8 mouse cellular contexts compared by ENCODE assay signal in the genomic region with DNA sequence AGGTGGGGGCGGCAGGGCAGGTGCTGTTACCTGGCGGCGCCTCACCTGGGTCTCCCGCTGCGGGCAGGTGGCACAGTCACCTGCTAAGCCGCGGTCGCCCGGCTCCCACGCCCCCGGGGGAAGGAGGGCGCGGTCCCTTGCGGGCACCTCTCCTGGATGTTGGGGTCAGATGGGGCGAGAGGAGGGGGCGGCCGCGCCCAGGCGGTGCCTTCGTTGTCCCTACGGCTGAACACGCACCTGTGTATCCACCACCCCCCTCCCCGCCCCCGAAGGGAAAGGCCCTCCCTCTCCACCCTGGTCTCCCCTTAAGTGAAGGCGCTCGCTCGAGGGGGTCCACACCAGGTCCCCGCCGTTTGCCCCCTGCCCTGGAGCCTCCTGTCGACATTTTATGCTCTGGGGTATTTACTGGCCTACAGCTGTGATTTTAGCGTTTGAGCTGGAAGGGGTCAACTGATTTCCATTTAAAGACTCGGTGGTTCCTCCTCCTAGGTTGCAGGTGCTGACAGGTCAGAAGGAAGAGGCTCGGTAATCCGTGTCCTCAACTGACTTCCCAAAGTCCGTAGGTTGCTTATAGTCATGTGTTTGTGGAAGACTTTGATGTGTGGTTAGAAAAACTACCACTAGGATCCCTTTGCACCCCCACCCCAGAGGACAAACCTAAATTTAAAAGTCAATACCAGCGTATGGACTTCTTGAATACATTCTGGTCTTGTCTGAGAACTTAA. TPM values are rescaled to one million over a fixed set of nuclear protein-coding genes. Genes with fewer than 3 reads are reported as not detected.
DNase-seq lines count a peak whose midpoint lies in the region; ATAC-seq lines count a peak whose summit lies in the region.

No protein-coding gene starts in this region.

- DNase-seq in kidney, adult 18-20 months, result peak; percentile 50
- DNase-seq in kidney, postnatal 10 days, result no peak
- DNase-seq in ES-CJ7 (ENCODE audit: low read depth, low spot score), result peak; percentile 19
- peak; percentile 69 for DNase-seq in kidney, adult 9 months
- no peak for DNase-seq in spleen, postnatal 4 days (ENCODE audit: low spot score in 2 of 2)

- peaks cover 18% of the 10 kb centered on the region for H3K4me1 ChIP-seq in embryonic facial prominence, embryonic 13.5 days
- H3K4me1 ChIP-seq in midbrain, embryonic 15.5 days, result peaks cover 15% of the 10 kb centered on the region

- H3K4me2 ChIP-seq in embryonic facial prominence, embryonic 13.5 days, result peak overlapping the region; percentile 99
- peak overlapping the region; percentile 70 for H3K4me2 ChIP-seq in midbrain, embryonic 15.5 days

- ATAC-seq in embryonic facial prominence, embryonic 13.5 days (ENCODE audit: insufficient number of reproducible peaks, insufficient read depth, low FRiP score, low TSS enrichment, low read depth), result peak; percentile 34; the same call in 1 of the 2 replicates
- peak; percentile 70 for ATAC-seq in midbrain, embryonic 15.5 days (replicated peaks)
- no peak for ATAC-seq in frontal cortex, adult (ENCODE audit: low TSS enrichment)

- WGBS in embryonic facial prominence, embryonic 13.5 days, result 2% methylated on average over 36 of the region's 36 CpGs
- WGBS in midbrain, embryonic 15.5 days, result 3% methylated on average over 23 of the region's 36 CpGs

- no peaks in the 10 kb centered on the region for H3K27me3 ChIP-seq in embryonic facial prominence, embryonic 13.5 days
- H3K27me3 ChIP-seq in midbrain, embryonic 15.5 days (replicated peaks), result 0 out of 2 replicates have a peak, but pooled peaks cover 5% of the 10 kb centered on the region

- H3K9ac ChIP-seq in embryonic facial prominence, embryonic 13.5 days, result peak overlapping the region; percentile 89
- H3K9ac ChIP-seq in midbrain, embryonic 15.5 days, result peak overlapping the region; percentile 99

- no peaks in the 10 kb centered on the region; the same call in 1 of the 2 replicates for H3K36me3 ChIP-seq in embryonic facial prominence, embryonic 13.5 days
- no peaks in the 10 kb centered on the region for H3K36me3 ChIP-seq in midbrain, embryonic 15.5 days (replicated peaks)

- peak overlapping the region; percentile 81; the same call in 1 of the 2 replicates for H3K27ac ChIP-seq in embryonic facial prominence, embryonic 13.5 days
- peak overlapping the region; percentile 91 for H3K27ac ChIP-seq in midbrain, embryonic 15.5 days

- H3K4me3 ChIP-seq in embryonic facial prominence, embryonic 13.5 days, result peak overlapping the region; percentile 80
- peak overlapping the region; percentile 98 for H3K4me3 ChIP-seq in midbrain, embryonic 15.5 days

- no peaks in the 10 kb centered on the region for H3K9me3 ChIP-seq in embryonic facial prominence, embryonic 13.5 days
- no peaks in the 10 kb centered on the region; the same call in 1 of the 2 replicates for H3K9me3 ChIP-seq in midbrain, embryonic 15.5 days

RNA-seq across cellular contexts. Expression of a gene that starts 0.5 kb away (rescaled TPM):
- polyA plus RNA-seq in embryonic facial prominence, embryonic 13.5 days (2015; fragmentation: Nextera tagmentation; extraction: Ambion mirVana), result 6.1 and 7.6 TPM in 2 replicates
- 17.7 and 18.0 TPM in 2 replicates for polyA plus RNA-seq in midbrain, embryonic 15.5 days (2015; fragmentation: Nextera tagmentation; extraction: Ambion mirVana)

Comparison
In these comparisons a context has a peak if more than half of its experiments do, and no peak if none do; other contexts are left out.
1. DNase-seq: peak in kidney, adult 18-20 months (single experiment), ES-CJ7 (single experiment) and kidney, adult 9 months (single experiment); none in kidney, postnatal 10 days (single experiment) and spleen, postnatal 4 days (0 of 2).